Mouse (Mus musculus) kidney, adult 2 months (tissue): Measurements from ENCODE around the gene Lad1. TPM values are rescaled to one million over a fixed set of nuclear protein-coding genes. Genes with fewer than 3 reads are reported as not detected.

ENCODE experiments used
- DNase-seq: peaks from one replicate; pipeline ENCODE4 v3.0.0; 2021
- H3K27ac ChIP-seq: fragments of 200-500 bp; 2 replicates; pipeline ENCODE4 v1.5.1; 2012; ENCODE audit warnings: low read depth, low read length, control low read depth, inconsistent platforms; ENCODE audit not compliant: insufficient read depth
- H3K27me3 ChIP-seq: fragments of 200-500 bp; replicated peaks from 2 replicates; pipeline ENCODE4 v1.6.1; 2012; ENCODE audit warnings: mild to moderate bottlenecking, moderate library complexity, low read length, inconsistent platforms; ENCODE audit not compliant: control insufficient read depth, insufficient read depth
- H3K36me3 ChIP-seq: fragments of 200-500 bp; 2 replicates; pipeline ENCODE4 v1.6.1; 2012; ENCODE audit warnings: mild to moderate bottlenecking, moderate library complexity, low read length, inconsistent platforms; ENCODE audit not compliant: control insufficient read depth, insufficient read depth
- H3K4me1 ChIP-seq: fragments of 200-500 bp; 2 replicates; pipeline ENCODE4 v1.6.1; 2011; ENCODE audit warnings: low read length; ENCODE audit not compliant: control insufficient read depth, insufficient read depth
- H3K4me3 ChIP-seq: fragments of 200-500 bp; 2 replicates; pipeline ENCODE4 v1.5.1; 2011; ENCODE audit warnings: mild to moderate bottlenecking, low read depth, low read length, control low read depth; ENCODE audit not compliant: insufficient read depth
- CTCF ChIP-seq: fragments of 200-500 bp; conservative IDR thresholded peaks from 2 replicates; pipeline ENCODE4 v1.5.1; 2011; ENCODE audit warnings: low read depth, mild to moderate bottlenecking, control low read depth, low read length, moderate library complexity, mixed read lengths; ENCODE audit not compliant: insufficient read depth, insufficient read length
- POLR2A ChIP-seq: fragments of 200-500 bp; IDR thresholded peaks from one replicate; pipeline ENCODE4 v1.6.1; 2011; ENCODE audit warnings: low read depth, low read length, control low read depth
- WGBS: fragments of 180-500 bp; shearing (Covaris S2); methylation state at CpG from one replicate; pipeline ENCODE4 v1.1.7; 2018; 5-methylcytosine and 5-hydroxymethylcytosine counted together
- polyA plus RNA-seq: library from polyadenylated mRNA; depleted of rRNA; stranded (reverse); fragments of >200 nt; gene quantifications from 2 replicates; pipeline ENCODE4 v1.2.3, GENCODE M21; 2012

Lad1 gene
- polyA plus RNA-seq, 1 experiment: 114 TPM

- Histone ChIP-seq H3K27ac (no peak overlapping the region), H3K27me3 (no peaks in the 10 kb centered on the region), H3K4me1 (no peaks in the 10 kb centered on the region), H3K36me3 (no peaks in the 10 kb centered on the region), H3K4me3 (no peak overlapping the region)
- no peak for TF ChIP-seq POLR2A
- no peak for TF ChIP-seq CTCF
- WGBS: 94% methylated on average over 1 of the region's 1 CpGs
- DNase-seq: no peak
Measured at GRCm38 (mm10) chr1:135855344-135855687, 36.9 kb downstream of the Lad1 start.

- WGBS: 53% methylated on average over 4 of the region's 4 CpGs
- Histone ChIP-seq H3K36me3 (no peaks in the 10 kb centered on the region), H3K27ac (no peak overlapping the region), H3K27me3 (no peaks in the 10 kb centered on the region), H3K4me3 (no peak overlapping the region), H3K4me1 (no peaks in the 10 kb centered on the region)
- TF ChIP-seq CTCF: no peak
- no peak for TF ChIP-seq POLR2A
- DNase-seq: no peak
Measured at GRCm38 (mm10) chr1:135856070-135856469, 37.7 kb downstream of the Lad1 start.

GRCm38 (mm10) chr1:135857137-135857775 is 38.9 kb downstream of the Lad1 start:
- Histone ChIP-seq H3K36me3 (no peaks in the 10 kb centered on the region), H3K27ac (no peak overlapping the region), H3K27me3 (no peaks in the 10 kb centered on the region), H3K4me1 (no peaks in the 10 kb centered on the region), H3K4me3 (no peak overlapping the region)
- 67% methylated on average over 11 of the region's 11 CpGs for WGBS
- DNase-seq: no peak
- no peak for TF ChIP-seq POLR2A
- TF ChIP-seq CTCF: no peak

GRCm38 (mm10) chr1:135858533-135858932 is 40.1 kb downstream of the Lad1 start:
- Histone ChIP-seq H3K4me3 (no peak overlapping the region), H3K36me3 (no peaks in the 10 kb centered on the region), H3K4me1 (no peaks in the 10 kb centered on the region), H3K27ac (no peak overlapping the region), H3K27me3 (no peaks in the 10 kb centered on the region)
- TF ChIP-seq CTCF: no peak
- TF ChIP-seq POLR2A: no peak
- 91% methylated on average over 7 of the region's 7 CpGs for WGBS
- DNase-seq: no peak

- no peak overlapping the region for H3K27ac ChIP-seq
- H3K36me3 ChIP-seq: no peaks in the 10 kb centered on the region
- TF ChIP-seq CTCF: no peak
- no peak for TF ChIP-seq POLR2A
- H3K4me1 ChIP-seq: no peaks in the 10 kb centered on the region
- DNase-seq: no peak
- H3K4me3 ChIP-seq: no peak overlapping the region
- WGBS: 86% methylated on average over 5 of the region's 5 CpGs
- H3K27me3 ChIP-seq: no peaks in the 10 kb centered on the region
Measured at GRCm38 (mm10) chr1:135861091-135861490, 42.7 kb downstream of the Lad1 start.

- WGBS: 40% methylated on average over 9 of the region's 9 CpGs
- Histone ChIP-seq H3K4me1 (no peaks in the 10 kb centered on the region), H3K4me3 (no peak overlapping the region), H3K27me3 (no peaks in the 10 kb centered on the region), H3K36me3 (no peaks in the 10 kb centered on the region), H3K27ac (no peak overlapping the region)
- DNase-seq: no peak
- TF ChIP-seq CTCF: no peak
- TF ChIP-seq POLR2A: no peak
Measured at GRCm38 (mm10) chr1:135861980-135862552, 43.7 kb downstream of the Lad1 start.

GRCm38 (mm10) chr1:135862561-135862960 is 44.2 kb downstream of the Lad1 start:
- TF ChIP-seq CTCF (no peak), POLR2A (no peak)
- WGBS: 77% methylated on average over 5 of the region's 5 CpGs

More at GRCm38 (mm10) chr1:135862561-135862960, 44.2 kb downstream of the Lad1 start:
- H3K36me3 ChIP-seq: no peaks in the 10 kb centered on the region
- no peaks in the 10 kb centered on the region for H3K4me1 ChIP-seq
- H3K27ac ChIP-seq: no peak overlapping the region
- no peaks in the 10 kb centered on the region for H3K27me3 ChIP-seq
- DNase-seq: no peak
- H3K4me3 ChIP-seq: no peak overlapping the region
